Mouse (Mus musculus) stomach, embryonic 15.5 days (tissue): ENCODE data around the gene Cnp. TPM values are rescaled to one million over a fixed set of nuclear protein-coding genes. Genes with fewer than 3 reads are reported as not detected.

Source experiments
- ATAC-seq: fragments of 200-750 bp; cut with Nextera tagmentation; 2 replicates; pipeline ENCODE4 v1.8.0; 2017; ENCODE audit warnings: low read depth, moderate number of reproducible peaks, moderate TSS enrichment; ENCODE audit not compliant: insufficient read depth, low FRiP score
- H3K27ac ChIP-seq: fragments of 300-500 bp; sonication (generic); 2 replicates; pipeline ENCODE4 v1.5.1; 2015; ENCODE audit warnings: mild to moderate bottlenecking, inconsistent platforms
- H3K27me3 ChIP-seq: fragments of 300-500 bp; sonication (generic); replicated peaks from 2 replicates; pipeline ENCODE4 v1.6.1; 2015; ENCODE audit warnings: inconsistent platforms
- H3K36me3 ChIP-seq: fragments of 300-500 bp; sonication (generic); 2 replicates; pipeline ENCODE4 v1.6.1; 2015; ENCODE audit warnings: inconsistent platforms
- H3K4me1 ChIP-seq: fragments of 300-500 bp; sonication (generic); 2 replicates; pipeline ENCODE4 v1.6.1; 2015; ENCODE audit warnings: inconsistent platforms
- H3K4me2 ChIP-seq: fragments of 300-500 bp; sonication (generic); 2 replicates; pipeline ENCODE4 v1.6.1; 2015; ENCODE audit warnings: mild to moderate bottlenecking, inconsistent platforms
- H3K4me3 ChIP-seq: fragments of 300-500 bp; sonication (generic); replicated peaks from 2 replicates; pipeline ENCODE4 v1.5.1; 2015; ENCODE audit warnings: inconsistent platforms
- H3K9ac ChIP-seq: fragments of 300-500 bp; sonication (generic); 2 replicates; pipeline ENCODE4 v1.6.1; 2015; ENCODE audit warnings: inconsistent platforms
- H3K9me3 ChIP-seq: fragments of 300-500 bp; sonication (generic); 2 replicates; pipeline ENCODE4 v1.6.1; 2016; ENCODE audit warnings: inconsistent platforms
- WGBS: fragments of 180-500 bp; shearing (Covaris S2); methylation state at CpG from one replicate; pipeline ENCODE4 v1.1.7; 2015; 5-methylcytosine and 5-hydroxymethylcytosine counted together
- polyA plus RNA-seq: library from polyadenylated mRNA; unstranded; fragments of >200 nt; fragmentation: Nextera tagmentation; extraction: Ambion mirVana; gene quantifications from 2 replicates; pipeline ENCODE4 v1.2.1, GENCODE M21; 2015

Gene Cnp
- polyA plus RNA-seq, 1 experiment from 2014 or later, result 35.3 TPM

- Histone ChIP-seq H3K27ac (no peak overlapping the region), H3K36me3 (no peaks in the 10 kb centered on the region), H3K9ac (no peak overlapping the region), H3K4me2 (no peak overlapping the region), H3K27me3 (no peaks in the 10 kb centered on the region), H3K4me3 (no peak overlapping the region), H3K4me1 (no peaks in the 10 kb centered on the region), H3K9me3 (no peaks in the 10 kb centered on the region)
- no peak for ATAC-seq
- 43% methylated on average over 7 of the region's 7 CpGs for WGBS
Measured at GRCm38 (mm10) chr11:100559476-100559875, 15.2 kb upstream of the Cnp start.

DNA sequence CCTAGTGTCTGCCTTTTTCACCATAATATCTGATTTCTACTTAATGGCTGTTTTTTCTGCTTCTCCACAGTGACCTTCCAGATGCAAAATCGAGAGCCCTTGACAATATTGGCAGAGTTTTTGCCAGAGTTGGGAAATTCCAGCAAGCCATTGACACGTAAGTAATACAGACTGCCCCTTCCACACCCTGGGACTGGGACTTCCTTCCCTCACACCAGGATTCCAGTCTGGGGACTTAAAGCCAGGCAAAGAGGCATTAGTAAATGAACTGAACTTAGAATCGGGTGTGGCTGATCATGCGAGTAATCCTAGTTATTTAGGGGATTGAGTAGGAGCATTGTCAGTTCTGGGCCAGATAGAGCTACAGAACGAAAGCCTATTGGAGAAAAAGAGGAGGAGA is 13.0 kb upstream of the Cnp start:
- 60% methylated on average over 5 of the region's 5 CpGs for WGBS
- no peaks in the 10 kb centered on the region for H3K4me1 ChIP-seq
- H3K9ac ChIP-seq, result no peak overlapping the region
- H3K4me2 ChIP-seq, result no peak overlapping the region
- H3K27me3 ChIP-seq, result no peaks in the 10 kb centered on the region
- no peaks in the 10 kb centered on the region for H3K9me3 ChIP-seq
- no peak overlapping the region for H3K27ac ChIP-seq
- H3K36me3 ChIP-seq, result no peaks in the 10 kb centered on the region
- H3K4me3 ChIP-seq, result no peak overlapping the region
- ATAC-seq, result no peak

DNA sequence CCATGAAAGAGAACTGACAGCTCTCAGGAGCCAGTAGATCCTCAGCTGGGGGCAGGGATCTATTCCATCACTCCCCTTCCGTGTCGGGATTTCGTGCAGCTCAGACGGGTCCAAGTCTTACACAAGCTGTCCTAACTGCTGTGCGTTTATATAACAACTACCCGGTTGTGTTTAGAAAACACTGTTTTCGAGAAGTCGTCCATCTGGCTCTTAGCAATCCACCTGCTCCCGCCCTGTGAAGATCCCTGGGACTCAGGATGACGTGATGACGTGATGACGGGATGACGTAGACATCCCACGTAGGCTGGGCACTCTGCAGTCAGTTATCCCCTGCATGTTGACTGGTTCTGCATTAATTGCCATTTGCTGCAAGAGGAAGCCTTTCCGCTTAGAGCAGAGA is 10.4 kb upstream of the Cnp start:
- H3K36me3 ChIP-seq, result no peaks in the 10 kb centered on the region
- no peaks in the 10 kb centered on the region for H3K9me3 ChIP-seq
- whole genome bisulfite sequencing, result 58% methylated on average over 15 of the region's 15 CpGs
- H3K4me1 ChIP-seq, result peaks cover 4% of the 10 kb centered on the region; the same call in 1 of the 2 replicates
- no peak overlapping the region for H3K27ac ChIP-seq
- no peak overlapping the region for H3K9ac ChIP-seq
- no peak overlapping the region for H3K4me2 ChIP-seq
- H3K27me3 ChIP-seq, result no peaks in the 10 kb centered on the region
- no peak overlapping the region for H3K4me3 ChIP-seq
- no peak for ATAC-seq

GRCm38 (mm10) chr11:100564703-100565102 is 10.0 kb upstream of the Cnp start:
- no peaks in the 10 kb centered on the region for H3K36me3 ChIP-seq
- no peak for ATAC-seq
- no peak overlapping the region for H3K27ac ChIP-seq
- 88% methylated on average over 6 of the region's 6 CpGs for WGBS
- H3K27me3 ChIP-seq, result no peaks in the 10 kb centered on the region
- no peak overlapping the region for H3K4me2 ChIP-seq
- no peak overlapping the region for H3K9ac ChIP-seq
- peaks cover 4% of the 10 kb centered on the region; the same call in 1 of the 2 replicates for H3K4me1 ChIP-seq
- no peak overlapping the region for H3K4me3 ChIP-seq
- H3K9me3 ChIP-seq, result no peaks in the 10 kb centered on the region

DNA sequence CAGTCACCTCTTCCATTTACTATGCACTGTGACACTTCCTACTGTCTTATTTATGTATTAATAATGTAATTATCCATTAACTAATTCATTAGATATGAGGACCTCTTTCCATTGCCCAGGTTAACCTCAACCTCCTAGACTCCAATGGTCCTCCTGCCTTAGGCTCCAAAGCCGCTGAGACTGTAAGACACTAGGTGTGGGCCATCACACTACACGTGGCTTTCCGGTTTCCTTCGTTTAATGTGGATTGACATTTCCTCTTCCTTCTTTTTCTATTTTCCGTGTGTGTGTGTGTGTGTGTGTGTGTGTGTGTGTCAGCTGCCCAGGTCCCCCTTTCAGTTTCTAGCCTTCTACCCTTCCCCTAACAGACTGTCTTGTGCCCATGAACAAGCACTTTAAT is 7.5 kb upstream of the Cnp start:
- no peak for ATAC-seq
- 62% methylated on average over 5 of the region's 5 CpGs for WGBS
- H3K27ac ChIP-seq, result no peak overlapping the region

DNA sequence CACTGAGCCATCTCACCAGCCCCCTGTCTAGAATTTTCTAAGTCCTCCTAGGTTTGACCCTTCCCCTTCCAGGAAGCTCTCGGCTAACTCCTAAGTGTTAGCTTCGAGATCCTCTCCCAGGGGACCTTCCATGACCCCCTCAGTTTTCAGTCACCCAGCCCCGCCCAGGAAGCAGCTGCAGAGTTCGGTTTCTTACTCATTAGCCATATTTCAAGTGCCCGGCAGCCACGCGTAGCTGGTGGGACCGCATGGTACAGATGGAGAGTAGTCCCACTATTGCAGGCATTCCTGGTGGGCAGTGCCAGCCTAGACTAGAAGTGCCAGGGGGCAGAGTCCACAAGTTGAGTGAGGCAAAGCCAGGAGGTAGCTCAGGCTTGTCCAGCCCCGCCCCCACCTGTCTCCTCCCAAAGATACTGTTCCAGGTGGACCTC is 6.9 kb upstream of the Cnp start:
- Histone ChIP-seq H3K4me1 (peaks cover 13% of the 10 kb centered on the region), H3K9me3 (no peaks in the 10 kb centered on the region), H3K36me3 (no peaks in the 10 kb centered on the region), H3K4me2 (no peak overlapping the region), H3K9ac (no peak overlapping the region), H3K4me3 (no peak overlapping the region), H3K27me3 (peaks cover 8% of the 10 kb centered on the region; the same call in 1 of the 2 replicates), H3K27ac (no peak overlapping the region)
- WGBS, result 37% methylated on average over 9 of the region's 9 CpGs
- no peak for ATAC-seq

More for the DNA sequence above, 7.5 kb upstream of the Cnp start:
- Histone ChIP-seq H3K27me3 (peaks cover 8% of the 10 kb centered on the region; the same call in 1 of the 2 replicates), H3K4me2 (no peak overlapping the region), H3K4me3 (no peak overlapping the region), H3K9ac (no peak overlapping the region), H3K9me3 (no peaks in the 10 kb centered on the region), H3K4me1 (peaks cover 13% of the 10 kb centered on the region), H3K36me3 (no peaks in the 10 kb centered on the region)

DNA sequence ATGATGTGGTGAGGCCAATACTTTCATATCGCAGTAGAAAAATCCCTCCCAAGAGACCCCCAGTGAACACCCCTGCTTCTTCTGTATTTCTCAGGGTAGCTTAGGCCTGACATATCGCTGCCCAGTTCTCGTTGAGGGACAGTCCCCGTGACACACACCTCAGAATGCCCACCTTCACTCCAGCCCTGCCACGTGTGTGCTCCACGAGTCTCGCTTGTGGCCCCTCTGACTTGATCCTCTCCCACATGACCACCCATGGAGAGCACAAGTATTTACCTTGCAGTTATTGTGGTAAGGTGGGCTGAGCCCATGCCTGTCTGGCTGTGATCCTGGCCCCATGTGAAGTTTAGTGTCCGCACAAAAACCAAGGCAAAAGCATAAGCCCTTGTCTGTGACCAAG is 6.0 kb upstream of the Cnp start:
- ATAC-seq, result no peak
- Histone ChIP-seq H3K27me3 (peaks cover 8% of the 10 kb centered on the region; the same call in 1 of the 2 replicates), H3K4me2 (no peak overlapping the region), H3K27ac (no peak overlapping the region), H3K4me3 (no peak overlapping the region), H3K4me1 (peaks cover 13% of the 10 kb centered on the region), H3K9ac (no peak overlapping the region), H3K9me3 (no peaks in the 10 kb centered on the region), H3K36me3 (no peaks in the 10 kb centered on the region)
- 88% methylated on average over 8 of the region's 8 CpGs for WGBS

DNA sequence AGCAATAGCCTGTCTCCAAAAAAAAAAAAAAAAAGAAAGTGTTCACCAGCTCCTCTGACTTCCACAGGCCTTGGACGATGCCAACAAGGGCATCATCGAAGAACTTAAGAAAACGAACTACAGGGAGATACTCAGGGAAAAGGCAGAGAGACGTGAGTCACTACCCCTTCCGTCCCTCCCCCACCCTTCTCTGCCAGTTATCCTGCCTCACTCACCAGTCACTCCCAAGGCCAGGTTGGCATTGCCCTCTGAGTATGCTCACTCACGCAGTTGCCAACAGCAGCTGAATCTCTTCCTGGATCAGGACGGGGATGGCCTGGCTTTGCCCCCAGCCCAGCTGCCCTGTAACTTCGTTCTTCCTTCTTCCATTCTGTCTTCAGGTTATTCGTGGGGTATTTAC is 4.9 kb upstream of the Cnp start:
- no peak overlapping the region for H3K4me2 ChIP-seq
- H3K9ac ChIP-seq, result no peak overlapping the region
- no peak overlapping the region for H3K4me3 ChIP-seq
- 57% methylated on average over 9 of the region's 9 CpGs for WGBS
- peaks cover 8% of the 10 kb centered on the region; the same call in 1 of the 2 replicates for H3K27me3 ChIP-seq
- no peak for ATAC-seq
- no peak overlapping the region for H3K27ac ChIP-seq
- peaks cover 15% of the 10 kb centered on the region for H3K4me1 ChIP-seq
- H3K9me3 ChIP-seq, result no peaks in the 10 kb centered on the region
- no peaks in the 10 kb centered on the region for H3K36me3 ChIP-seq

- H3K9ac ChIP-seq, result no peak overlapping the region
- peaks cover 8% of the 10 kb centered on the region; the same call in 1 of the 2 replicates for H3K27me3 ChIP-seq
- H3K27ac ChIP-seq, result no peak overlapping the region
- peak overlapping the region; percentile 46 for H3K4me2 ChIP-seq
- 0 out of 2 replicates have a peak, but pooled peaks have one; percentile 13 for ATAC-seq
- 0 out of 2 replicates have a peak overlapping the region, but pooled peaks have one; percentile 6 for H3K4me3 ChIP-seq
- H3K9me3 ChIP-seq, result no peaks in the 10 kb centered on the region
- peaks cover 20% of the 10 kb centered on the region for H3K4me1 ChIP-seq
- 8% methylated on average over 8 of the region's 8 CpGs for WGBS
- H3K36me3 ChIP-seq, result no peaks in the 10 kb centered on the region
Measured at GRCm38 (mm10) chr11:100570430-100571201, 4.1 kb upstream of the Cnp start.

- Histone ChIP-seq H3K27me3 (peaks cover 8% of the 10 kb centered on the region; the same call in 1 of the 2 replicates), H3K4me3 (0 out of 2 replicates have a peak overlapping the region, but pooled peaks have one; percentile 6), H3K9me3 (no peaks in the 10 kb centered on the region), H3K4me1 (peaks cover 25% of the 10 kb centered on the region), H3K36me3 (no peaks in the 10 kb centered on the region), H3K27ac (no peak overlapping the region), H3K9ac (no peak overlapping the region), H3K4me2 (peak overlapping the region; percentile 46)
- WGBS, result 11% methylated on average over 16 of the region's 16 CpGs
- no peak for ATAC-seq
Measured at GRCm38 (mm10) chr11:100571202-100571567, 3.5 kb upstream of the Cnp start.

DNA sequence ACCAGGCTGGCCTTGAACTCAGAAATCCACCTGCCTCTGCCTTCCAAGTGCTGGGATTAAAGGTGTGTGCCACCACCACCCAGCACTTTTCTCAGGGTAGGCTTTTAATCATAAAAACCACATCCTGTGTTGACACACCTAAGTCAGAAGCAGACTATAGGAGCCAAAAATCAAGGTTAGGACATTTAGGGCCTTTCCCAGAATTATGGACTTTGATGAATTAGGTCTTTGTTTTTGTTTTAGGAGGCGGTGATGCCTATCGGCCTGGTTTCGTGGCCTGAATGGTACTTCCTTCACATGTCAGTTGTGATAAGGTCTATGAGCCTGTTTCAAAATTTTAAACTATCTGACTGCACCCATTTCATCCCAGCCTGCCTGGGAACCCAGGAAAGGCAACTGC is 516 bp upstream of the Cnp start:
- Histone ChIP-seq H3K4me1 (peaks cover 22% of the 10 kb centered on the region), H3K9me3 (no peaks in the 10 kb centered on the region), H3K27ac (peak overlapping the region; percentile 74), H3K27me3 (peaks cover 8% of the 10 kb centered on the region; the same call in 1 of the 2 replicates), H3K4me2 (peak overlapping the region; percentile 70; the same call in 1 of the 2 replicates), H3K9ac (no peak overlapping the region), H3K4me3 (peak overlapping the region; percentile 75), H3K36me3 (0 out of 2 replicates have a peak, but pooled peaks cover under 1% of the 10 kb centered on the region)
- no peak for ATAC-seq
- WGBS, result 71% methylated on average over 3 of the region's 3 CpGs

DNA sequence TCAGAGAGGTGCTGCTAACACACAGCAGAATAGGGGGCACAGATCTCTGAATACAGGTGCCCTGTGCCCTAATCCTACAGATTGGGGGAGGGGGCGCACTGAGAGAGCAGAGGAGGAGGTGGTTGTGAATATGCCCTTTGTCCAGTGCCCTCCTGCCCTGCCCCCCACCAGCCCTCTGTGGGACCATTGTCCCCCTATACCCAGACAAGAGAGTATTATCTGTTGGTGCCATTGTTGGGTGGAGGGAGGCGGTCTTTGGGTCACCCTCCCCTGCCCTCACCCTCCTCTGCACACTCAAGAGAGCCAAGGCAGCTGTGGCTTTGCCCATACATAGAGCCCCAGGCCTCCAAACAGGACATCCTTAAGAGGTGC is 766 bp downstream of the Cnp start:
- H3K27ac ChIP-seq, result peak overlapping the region; percentile 74
- no peaks in the 10 kb centered on the region for H3K9me3 ChIP-seq
- H3K4me1 ChIP-seq, result peaks cover 22% of the 10 kb centered on the region
- H3K4me3 ChIP-seq, result peak overlapping the region; percentile 75
- H3K9ac ChIP-seq, result peak overlapping the region; percentile 17
- H3K27me3 ChIP-seq, result peaks cover 8% of the 10 kb centered on the region; the same call in 1 of the 2 replicates
- H3K4me2 ChIP-seq, result peak overlapping the region; percentile 70
- WGBS, result 15% methylated on average over 2 of the region's 2 CpGs
- 0 out of 2 replicates have a peak, but pooled peaks cover 11% of the 10 kb centered on the region for H3K36me3 ChIP-seq
- ATAC-seq, result no peak
